Mouse (Mus musculus) regulatory T cell (primary cell): Measurements from ENCODE around the gene Slc15a3.

Experiments
- in situ Hi-C: fragments of 300-600 bp; cut with MboI, MseI; formaldehyde crosslinking; loops from one replicate; pipeline ENCODE4 v1.15.1; 2025; ENCODE audit warnings: high pct_unique_total_duplicates

Slc15a3 gene

GRCm38 (mm10) chr19:10822534-10822933, 17.0 kb upstream of the Slc15a3 start:
- in situ Hi-C loops = no loop called here

DNA sequence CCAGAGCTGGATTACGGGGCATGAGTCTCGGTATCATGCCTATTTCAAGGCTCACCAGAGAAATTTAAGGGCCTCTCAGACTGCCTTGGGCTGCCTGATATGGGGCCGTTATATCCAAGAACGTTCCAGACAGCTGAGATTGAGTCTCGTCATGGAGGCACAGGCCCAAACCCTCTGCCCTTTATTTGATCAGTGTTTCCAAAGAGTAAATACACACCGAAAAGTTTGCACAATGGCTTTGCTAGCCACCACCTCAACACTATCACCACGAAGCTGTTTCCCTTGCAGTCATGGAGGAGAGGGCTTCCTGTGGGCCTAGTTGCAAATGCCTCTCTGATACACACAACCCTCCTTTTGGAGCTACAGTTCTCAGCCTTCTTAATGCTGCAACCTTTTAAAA, 15.5 kb upstream of the Slc15a3 start:
- in situ Hi-C loops = no loop called here

DNA sequence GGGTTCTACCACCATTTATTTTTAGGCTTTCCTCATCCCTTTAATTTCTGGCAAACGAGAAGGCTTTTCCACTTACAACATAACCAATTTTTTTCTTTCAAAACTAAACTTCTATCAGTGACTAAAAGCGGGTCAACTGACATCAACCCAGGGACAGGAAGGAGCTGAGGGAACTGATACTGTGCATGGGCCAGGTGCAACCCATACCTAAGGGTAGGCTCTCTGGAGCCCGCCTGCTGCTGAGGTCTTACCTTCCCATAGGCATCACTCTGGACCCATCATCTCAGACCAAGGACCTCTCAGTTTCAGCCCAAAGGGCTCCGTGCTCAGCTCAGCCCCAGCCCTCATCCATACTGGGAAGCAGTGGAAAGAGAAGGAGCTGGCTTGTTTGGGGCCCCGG, 11.2 kb upstream of the Slc15a3 start:
- in situ Hi-C loops = loop anchor here (5.0 kb wide), 1 partner anchor 91 kb away; the partner anchor contains the start of gene Cd5

- in situ Hi-C loops = loop anchor here (5.0 kb wide), 1 partner anchor 92 kb away; the partner anchor contains the start of gene Cd5
Observed at GRCm38 (mm10) chr19:10829436-10830175, 9.9 kb upstream of the Slc15a3 start, which contains the start of gene Cd6. Cd6 (minus strand) TSS chr19:10830058.

GRCm38 (mm10) chr19:10831424-10831823, 8.1 kb upstream of the Slc15a3 start:
- in situ Hi-C loops = no loop called here

DNA sequence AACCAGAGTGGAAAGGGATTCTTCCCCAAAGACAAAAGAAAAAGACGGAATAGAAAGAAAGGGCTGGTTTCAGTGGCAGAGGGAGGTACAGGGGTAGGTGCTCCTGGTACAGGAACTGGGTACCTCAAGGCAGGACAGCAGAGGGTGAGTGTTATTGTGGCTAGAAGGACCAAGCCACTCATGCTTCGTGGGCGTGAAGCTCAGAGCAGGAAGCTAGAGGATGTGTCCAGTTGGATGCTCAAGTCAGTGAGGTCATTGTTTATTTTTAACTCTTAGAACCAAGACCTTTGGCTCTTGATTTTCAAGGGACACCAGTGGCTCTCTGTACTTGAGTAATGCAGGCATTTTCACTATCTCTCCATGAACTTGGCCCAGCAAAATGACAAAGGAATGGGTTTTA, 7.5 kb upstream of the Slc15a3 start:
- in situ Hi-C loops = no loop called here

DNA sequence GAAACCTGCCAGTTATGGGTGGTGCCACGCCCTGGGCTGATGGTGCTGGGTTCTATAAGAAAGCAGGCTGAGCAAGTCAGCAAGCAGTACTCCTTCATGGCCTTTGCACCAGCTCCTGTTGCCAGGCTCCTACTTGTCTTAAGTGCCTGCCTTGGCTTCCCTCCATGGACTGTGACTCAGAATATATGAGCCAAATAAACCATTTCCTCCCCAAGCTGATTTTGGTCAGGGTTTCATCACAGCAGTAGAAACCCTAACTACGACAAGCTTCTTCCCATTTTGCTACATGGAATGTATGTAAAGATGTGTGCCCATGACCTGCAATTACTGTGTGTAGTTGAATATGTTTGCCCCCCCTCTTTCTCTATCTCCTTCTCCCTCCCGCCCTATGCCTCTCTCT, 5.9 kb upstream of the Slc15a3 start:
- in situ Hi-C loops = no loop called here

DNA sequence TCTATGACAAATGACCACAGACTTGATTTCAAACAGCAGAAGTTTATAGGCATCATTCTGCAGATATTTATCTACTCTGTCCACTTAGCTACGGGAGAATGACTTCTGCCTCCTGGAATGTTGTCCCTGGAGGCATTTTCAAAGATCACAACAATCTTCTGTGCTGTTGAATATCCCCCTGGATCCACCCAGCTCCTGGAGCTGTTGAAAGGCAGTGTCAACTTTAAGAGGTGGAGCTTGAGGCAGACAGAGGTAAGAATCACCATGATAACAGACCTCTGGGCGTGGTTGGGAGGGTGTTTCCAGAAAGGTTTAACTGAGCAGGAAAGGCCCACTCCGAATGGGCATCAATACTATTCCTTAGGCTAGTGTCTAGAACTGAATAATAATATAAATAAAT, 3.9 kb upstream of the Slc15a3 start:
- in situ Hi-C loops = no loop called here

GRCm38 (mm10) chr19:10841721-10842626, 2.4 kb downstream of the Slc15a3 start:
- in situ Hi-C loops = no loop called here

- in situ Hi-C loops = no loop called here
Observed at GRCm38 (mm10) chr19:10842914-10843313, 3.4 kb downstream of the Slc15a3 start.

DNA sequence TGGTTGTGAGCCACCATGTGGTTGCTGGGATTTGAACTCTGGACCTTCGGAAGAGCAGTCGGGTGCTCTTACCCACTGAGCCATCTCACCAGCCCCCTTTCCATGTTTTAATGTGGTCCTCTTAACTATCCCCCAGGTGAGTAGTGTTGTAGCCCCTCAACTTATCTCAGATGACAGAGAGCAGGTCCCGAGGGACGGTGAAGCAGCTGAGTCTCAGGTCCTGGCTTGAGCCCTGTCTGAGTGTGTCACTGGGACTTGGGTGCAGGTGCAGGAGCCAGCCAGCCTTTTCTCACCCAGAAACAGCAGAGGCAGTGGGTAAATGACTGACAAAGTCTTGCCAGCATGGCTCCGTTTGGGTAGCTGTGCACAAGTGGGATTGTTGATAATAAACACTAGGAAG, 4.7 kb downstream of the Slc15a3 start:
- in situ Hi-C loops = no loop called here

DNA sequence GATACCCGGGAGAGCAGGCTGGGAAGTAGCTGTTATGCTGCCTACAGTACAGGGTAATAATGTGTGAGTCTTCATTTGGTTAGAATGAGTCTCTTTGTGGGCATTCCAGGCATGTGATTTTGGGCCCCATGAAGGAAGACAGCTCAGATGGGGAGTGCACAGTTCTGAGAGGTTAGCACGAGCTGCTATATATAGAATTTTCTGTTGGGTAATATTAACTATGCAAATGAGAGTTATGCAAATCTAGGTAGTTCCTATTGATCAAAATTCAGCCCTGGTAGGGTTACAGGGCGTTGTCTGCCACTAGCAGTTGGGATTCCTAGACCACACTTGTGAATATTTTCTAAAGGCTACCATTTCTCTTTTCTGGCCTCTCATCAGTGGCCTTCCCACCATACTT, 5.9 kb downstream of the Slc15a3 start:
- in situ Hi-C loops = no loop called here

DNA sequence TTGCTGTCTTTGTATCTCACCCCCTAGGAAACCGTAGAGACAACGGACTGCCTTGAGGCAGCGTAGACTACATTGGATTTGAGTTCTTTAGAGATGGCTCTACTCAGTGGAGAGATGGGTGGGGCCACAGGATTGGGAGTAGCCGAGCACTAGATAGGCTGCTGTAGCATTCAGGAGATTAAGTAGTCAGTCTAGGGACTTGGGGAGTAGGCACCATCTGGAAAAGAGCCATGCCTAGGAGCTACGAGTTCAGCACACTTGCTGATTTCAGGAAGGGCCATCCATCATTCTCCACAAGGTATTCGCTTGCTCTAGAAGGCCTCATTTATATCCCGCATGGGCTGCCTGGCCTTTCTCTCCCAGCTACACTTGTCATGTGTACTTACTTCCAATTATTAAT, 6.6 kb downstream of the Slc15a3 start:
- in situ Hi-C loops = no loop called here

DNA sequence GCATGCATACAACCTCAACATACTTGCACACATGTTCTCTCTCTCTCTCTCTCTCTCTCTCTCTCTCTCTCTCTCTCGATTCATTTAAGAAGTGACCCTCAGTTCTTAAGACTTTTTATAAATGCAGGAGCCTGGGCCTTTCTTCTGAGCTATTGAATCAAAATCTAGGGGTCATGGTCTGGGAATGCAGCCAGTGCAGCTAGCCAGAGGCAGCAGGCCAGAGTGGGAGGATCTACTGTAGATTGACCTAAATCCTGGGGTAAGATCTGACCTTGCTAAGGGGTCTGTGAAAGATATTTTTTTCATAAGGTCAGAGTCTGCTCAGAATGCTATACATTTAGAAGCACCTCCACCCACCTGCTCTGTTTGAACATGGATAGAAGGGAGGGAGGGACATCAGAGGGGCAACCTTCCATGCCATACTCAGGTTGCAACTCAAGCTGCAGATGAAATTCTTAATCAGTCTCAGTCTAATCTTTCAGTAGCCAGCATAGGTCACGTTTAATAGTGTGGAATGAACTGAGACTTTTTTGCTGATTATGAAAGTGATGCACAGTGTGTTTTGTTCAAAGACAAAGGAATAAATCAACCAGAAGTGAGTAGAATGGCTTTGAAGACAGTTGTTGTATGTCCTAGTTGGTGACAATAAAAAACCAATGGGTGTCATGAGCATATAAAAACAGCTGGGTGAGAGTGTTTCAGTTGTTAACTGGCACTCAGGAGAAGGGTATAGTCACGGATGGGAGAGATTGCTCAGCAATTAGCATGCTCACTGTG, 8.0 kb downstream of the Slc15a3 start:
- in situ Hi-C loops = no loop called here

DNA sequence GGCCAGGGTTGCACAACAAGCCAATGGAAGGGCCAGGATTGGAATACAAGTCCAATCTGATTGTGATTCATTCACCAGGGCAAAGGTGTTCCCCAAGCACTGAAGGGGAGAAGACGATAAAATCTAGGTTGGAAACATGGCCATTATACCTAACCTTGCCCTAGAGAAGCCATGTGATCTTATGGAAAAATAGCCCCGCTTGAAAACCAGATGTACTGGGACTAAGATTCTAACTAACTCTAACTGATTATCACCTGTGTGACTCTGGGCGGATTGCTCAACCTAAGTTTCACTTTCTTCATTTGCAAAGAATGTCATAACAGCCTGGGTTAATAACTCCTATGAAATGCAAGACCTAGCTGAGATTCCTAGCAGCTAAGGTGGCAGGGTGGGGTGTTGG, 15.9 kb downstream of the Slc15a3 start:
- in situ Hi-C loops = no loop called here

DNA sequence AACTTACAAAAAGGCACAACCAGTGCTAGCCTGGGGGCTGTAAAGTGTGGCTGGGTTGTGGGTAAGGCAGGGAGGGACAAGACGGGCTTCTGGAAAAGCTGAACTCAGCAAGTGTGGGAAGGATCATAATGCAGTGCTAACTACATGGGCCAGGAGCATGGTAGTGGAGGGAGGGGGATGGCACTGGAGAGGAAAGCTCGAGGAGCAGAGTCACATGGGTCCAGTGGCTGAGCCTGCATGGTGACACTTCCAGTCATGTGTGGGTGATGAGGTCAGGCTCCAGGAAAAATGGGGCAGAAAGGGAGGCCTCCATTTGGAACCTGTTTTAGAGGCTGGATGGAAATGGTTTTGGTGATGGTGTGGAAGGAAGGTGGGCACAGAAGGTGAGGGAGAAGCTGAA, 17.0 kb downstream of the Slc15a3 start:
- in situ Hi-C loops = no loop called here

DNA sequence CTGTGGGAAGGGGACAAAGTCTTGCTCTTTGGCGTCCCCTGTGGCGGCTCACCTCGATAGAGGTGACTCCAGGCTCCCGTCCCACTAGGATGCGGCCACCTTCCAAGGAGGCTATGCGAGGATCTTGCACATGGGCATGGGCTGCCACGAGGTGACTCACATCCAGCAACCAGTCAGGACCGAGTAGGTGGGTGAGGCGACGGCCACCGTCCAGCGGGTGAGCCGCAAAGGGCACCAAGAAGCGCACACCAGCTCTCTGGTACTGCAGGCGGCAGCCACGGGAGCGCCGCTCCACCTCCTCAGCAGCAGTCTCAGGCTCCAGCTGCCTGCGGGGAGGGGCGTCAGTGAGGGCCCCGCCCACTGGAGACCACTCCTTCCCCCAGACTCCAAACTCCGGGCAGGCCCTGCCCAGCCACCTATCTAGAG, 20.6 kb downstream of the Slc15a3 start:
- in situ Hi-C loops = no loop called here

GRCm38 (mm10) chr19:10866351-10866750, 26.8 kb downstream of the Slc15a3 start:
- in situ Hi-C loops = no loop called here

DNA sequence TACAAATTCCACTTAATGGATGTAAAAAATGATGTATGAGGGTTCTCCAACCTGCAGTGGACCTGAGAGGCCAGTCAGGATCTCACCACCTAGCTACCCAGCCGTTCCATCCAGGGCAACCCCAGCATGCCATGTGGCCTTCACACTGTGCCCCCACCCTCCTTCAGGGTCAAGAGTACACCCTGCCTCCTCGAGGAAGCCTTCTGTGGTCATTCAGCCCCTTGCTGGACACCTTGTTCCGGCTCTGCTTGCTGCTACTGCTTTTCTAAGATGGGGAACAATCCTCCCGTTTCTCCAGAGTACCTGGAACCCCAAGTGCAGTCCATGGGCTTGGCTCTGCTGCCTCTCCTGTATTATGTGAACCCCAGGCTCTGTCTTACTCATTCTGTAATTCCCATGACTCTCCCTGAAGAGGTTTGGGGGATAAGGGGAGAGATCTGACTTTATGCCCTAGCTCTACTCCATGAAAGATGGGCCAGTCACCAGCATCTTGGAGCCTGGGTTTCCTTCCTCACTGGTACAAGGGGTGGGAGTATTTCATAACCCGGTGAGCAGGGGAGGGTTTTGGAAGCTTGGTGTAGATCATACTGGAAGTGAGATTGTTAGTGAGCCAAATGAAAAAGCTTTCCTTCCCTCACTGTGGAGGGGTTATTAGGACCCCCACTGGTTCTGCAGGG, 28.6 kb downstream of the Slc15a3 start:
- in situ Hi-C loops = no loop called here

GRCm38 (mm10) chr19:10868623-10869141, 29.2 kb downstream of the Slc15a3 start:
- in situ Hi-C loops = no loop called here

- in situ Hi-C loops = no loop called here
Observed at GRCm38 (mm10) chr19:10869241-10869885, 29.8 kb downstream of the Slc15a3 start.
